Mouse (Mus musculus) cerebellum, adult (tissue): Measurements from ENCODE around the gene Bhlhe40.

Experiments
- ATAC-seq: cut with Nextera tagmentation; 2 replicates; pipeline ENCODE4 v1.9.2; 2017; ENCODE audit warnings: mild to moderate bottlenecking, moderate library complexity, mixed read lengths; ENCODE audit not compliant: insufficient number of reproducible peaks, low FRiP score, low TSS enrichment

Bhlhe40 gene

DNA sequence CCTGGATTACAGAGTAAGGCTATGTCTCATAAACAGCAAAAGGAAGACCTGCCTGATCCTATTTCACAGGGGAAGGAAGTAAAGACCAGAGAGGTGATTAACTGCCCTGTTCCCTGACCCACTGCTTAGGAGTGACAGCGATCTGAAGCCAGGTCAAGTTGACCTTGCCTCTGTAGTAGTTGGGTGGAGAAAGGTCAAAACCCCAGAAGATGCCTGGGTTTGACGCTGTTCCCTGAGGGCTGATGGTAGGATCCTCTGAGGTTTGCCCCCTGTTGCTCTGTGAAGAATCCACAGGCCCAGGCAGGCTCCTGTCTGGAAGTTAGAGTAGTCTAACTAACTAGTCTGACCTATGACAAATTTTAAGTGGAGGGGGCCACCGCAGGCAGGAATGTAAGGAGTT lies 26.5 kb downstream of the Bhlhe40 start:
- ATAC-seq = no peak

- ATAC-seq = no peak
Observed at GRCm38 (mm10) chr6:108688344-108688743, 27.9 kb downstream of the Bhlhe40 start.

DNA sequence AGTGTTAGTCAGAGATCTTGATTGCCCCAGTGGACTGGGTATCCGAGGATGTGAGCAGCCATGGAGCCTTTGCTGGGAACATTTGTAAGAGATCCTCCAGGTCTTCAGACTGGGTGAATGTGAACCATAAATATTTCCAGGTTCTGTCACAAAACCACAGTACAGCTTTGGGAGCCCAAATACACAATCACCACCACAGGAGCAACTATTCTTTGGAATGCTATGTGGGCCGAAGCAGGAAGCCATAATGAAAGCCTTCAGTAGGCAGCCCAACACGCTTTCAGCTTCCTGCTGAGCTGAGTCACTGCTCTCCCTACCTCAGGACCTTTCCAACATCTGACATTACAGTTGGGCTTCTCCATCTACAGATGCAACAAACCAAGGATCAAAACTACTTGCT lies 32.6 kb downstream of the Bhlhe40 start:
- ATAC-seq = no peak

DNA sequence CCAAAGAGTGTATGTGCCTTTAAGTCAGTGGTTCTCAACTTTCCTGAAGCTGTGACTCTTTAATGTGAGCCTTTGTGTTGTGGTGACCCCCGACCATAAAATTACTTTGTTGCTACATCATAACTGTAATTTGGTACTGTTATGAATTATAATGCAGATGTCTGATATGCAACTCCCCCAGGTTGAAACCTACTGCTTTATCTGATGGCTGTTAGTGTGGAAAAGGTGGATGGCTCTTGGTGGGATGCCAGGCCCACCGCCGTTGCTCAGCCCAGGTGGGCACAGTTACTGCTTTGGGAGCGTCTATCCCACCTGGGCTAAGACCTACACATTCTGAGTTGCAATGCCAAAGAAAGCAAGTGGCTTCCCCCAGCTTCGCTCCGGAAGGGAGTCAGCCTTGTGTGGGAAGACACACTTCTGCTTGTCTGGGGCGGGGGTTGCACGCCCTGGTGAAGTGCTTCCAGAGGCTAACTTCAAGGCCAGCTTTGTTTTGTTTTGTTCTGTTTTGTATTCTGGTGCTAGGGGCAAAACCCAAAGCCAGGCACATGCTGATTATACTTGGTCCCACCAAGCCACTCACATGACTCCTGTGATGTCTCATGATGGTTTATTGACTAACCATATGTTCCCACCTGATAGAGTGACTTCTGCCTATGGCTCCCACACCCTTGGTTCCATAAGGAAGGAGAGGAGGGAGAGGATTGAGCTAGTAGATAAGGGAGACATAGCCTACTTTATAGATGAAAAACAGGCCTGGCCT lies 34.7 kb downstream of the Bhlhe40 start:
- ATAC-seq = no peak

DNA sequence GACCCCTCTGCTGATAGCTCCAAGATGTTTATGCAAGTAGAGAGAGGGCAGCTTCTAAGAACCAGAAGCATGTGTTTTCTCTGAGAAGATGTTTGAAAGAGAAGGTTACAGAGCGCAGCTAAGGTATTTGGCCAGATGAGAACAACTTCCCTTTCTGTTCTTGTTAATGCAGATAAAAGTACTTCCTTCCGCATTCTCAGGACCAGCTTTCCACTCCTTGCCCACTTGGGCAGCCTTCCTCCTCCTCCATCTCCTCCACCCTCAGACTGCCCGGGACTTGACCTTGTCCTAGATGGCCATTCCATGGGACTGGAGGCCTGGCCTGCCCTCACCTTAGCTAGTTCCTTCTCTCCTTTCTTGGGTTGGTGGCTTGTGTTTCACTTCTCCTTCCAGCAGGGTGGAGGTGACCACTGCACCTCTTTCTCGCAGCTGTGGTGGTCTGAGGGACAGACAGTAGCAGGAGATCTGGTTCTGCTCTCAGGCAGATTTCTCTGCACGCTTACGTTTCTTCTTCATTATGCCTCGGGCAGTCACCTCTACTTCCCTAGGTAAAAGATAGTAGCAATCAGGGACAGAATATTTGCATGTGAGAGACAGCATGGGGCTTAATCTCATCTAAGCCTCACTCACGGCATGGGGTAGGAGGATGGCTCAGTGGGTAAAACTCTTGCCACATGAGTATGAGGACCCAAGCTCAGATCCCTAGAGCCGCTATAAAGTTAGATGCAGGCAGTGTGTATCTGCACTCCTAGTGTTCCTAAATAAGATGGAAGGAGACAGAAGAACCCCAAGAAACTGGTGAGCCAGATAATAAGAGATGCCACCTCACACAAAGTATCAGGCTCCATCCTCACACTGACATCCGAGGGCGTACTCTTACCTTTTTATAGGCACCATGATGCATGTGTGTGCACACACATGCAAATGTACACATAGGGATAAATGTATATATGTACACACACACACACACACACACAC lies 35.7 kb downstream of the Bhlhe40 start:
- no peak for ATAC-seq

GRCm38 (mm10) chr6:108696822-108697202 lies 36.4 kb downstream of the Bhlhe40 start:
- ATAC-seq = no peak

DNA sequence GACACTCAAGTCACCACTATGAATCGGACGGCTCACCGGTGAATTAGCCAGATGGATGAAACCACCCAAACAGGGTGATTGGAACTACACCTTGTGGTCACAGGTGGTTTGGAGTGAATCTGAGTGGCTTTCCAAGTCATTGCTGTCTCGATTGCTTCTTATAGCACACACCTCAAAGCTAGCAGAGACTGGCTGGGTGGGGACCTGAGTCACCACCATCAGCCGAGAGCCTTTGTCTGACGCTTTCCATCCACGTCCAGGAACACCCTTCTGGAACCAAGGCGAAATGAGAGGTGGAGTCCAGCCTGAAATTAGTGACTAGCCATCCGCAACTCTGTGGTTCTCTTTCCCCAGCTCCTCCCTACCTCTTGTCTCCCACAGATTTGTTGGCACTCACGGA lies 36.9 kb downstream of the Bhlhe40 start:
- ATAC-seq = no peak

DNA sequence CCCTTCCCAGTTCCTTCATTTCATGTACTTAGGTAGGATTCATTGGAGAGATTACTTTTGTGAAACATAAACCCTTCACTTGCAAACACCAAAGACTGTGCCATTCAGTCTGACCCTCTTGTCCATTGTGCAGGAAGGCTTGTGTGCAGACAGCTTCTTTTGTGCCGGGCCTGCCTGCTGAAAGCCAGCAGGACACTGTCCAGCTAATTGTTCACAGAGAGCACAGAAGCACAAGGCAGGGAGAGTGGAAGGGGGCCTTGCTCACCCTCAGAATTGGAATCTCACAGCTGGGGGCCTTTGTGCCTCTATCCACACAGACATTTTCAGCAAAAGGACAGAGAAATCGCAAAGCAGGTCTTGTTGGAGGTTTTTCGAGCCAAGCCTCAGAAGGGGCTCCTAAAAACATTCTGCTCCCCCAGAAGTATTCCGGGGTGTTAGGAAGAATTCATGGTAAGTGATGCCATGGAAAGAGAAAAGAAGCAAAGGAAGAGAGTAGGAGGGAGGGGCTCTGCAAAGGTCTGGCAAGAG lies 38.0 kb downstream of the Bhlhe40 start:
- no peak for ATAC-seq

DNA sequence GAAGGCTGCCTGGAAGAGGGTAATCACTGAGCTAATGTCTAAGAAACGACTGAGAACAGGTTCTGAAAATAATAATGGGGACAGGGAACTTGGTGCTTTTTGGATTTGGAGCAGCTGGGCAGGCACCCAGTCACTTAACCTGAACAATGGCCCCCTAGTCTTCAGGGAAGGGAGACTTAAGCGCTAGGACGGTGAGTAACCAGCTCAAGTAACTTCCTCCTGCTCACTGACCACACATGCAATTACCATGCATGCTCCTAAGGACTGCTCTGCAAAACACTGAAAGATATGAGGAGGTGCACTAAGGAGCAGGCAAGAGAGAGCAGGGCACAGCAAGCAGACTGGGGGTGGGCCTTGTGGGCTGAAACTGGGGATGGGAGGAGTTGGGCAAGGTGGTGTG lies 39.2 kb downstream of the Bhlhe40 start:
- no peak for ATAC-seq

DNA sequence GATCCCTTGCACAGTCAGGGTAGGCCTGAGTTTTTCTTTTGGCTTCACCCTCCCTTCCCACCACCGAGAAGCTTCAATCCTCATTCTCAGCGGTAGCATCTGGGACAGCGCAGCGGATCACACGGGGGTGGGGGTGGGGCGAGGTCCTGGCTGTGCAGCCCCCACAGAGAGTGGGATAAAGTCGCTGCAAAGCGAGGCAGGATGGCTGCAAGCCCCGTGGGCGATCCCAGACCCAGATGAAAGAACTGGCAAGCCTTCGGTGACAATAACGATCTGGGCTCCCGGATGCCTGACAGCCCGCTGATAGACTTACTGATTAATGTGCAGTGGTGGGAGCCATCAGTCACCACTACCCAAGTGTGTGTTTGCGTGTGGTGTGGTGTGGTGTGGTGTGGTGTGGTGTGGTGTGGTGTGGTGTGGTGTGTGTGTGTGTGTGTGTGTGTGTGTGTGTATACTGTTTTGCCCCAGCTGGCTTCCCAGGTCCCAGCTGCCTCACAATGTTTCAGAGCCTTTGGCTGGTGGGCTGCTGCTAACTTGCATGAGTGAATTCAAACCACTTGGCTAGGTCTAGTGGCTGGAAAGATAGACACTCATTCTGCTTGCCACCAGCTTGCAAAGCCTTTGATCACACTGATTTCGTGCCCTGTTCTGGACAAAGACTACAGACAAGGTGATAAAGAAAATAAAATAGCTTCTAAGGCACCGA lies 40.4 kb downstream of the Bhlhe40 start:
- ATAC-seq = no peak

DNA sequence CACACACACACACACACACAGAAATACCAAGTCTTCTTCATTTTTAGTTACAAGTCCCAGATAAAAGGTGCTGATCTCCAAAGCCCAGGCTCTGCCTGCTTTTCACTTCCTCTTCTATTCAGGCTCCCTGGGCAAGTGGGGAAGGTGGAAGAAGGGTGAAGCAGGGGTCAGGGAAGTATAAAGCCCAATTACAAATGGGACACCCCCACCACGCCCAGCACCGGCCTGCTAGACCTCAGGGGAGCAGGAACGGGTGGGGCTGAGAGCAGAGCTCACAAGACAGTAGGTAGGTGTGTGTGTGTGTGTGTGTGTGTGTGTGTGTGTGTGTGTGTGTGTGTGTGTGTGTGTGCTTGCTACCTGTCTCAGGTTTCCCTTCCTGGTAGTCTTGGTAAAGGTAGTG lies 42.2 kb downstream of the Bhlhe40 start:
- no peak for ATAC-seq

DNA sequence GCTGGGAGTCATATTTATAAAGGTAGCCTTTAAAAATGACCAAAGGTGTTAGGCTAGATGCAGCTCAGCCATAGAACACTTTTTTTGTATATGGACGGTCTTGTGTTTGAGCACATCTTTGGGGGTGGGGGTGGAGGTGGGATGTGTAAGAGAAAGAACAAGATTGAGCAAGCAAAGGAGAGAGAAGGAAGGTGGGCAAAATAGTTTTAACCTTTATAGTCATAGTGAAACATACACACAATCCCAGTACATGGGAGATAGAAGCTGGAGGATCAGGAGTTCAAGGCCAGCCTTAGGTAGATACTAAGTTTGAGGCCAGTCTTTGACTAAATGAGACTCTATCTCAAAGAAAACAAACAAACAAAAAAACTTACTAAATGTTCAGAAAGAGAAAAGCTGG lies 42.7 kb downstream of the Bhlhe40 start:
- ATAC-seq = no peak

DNA sequence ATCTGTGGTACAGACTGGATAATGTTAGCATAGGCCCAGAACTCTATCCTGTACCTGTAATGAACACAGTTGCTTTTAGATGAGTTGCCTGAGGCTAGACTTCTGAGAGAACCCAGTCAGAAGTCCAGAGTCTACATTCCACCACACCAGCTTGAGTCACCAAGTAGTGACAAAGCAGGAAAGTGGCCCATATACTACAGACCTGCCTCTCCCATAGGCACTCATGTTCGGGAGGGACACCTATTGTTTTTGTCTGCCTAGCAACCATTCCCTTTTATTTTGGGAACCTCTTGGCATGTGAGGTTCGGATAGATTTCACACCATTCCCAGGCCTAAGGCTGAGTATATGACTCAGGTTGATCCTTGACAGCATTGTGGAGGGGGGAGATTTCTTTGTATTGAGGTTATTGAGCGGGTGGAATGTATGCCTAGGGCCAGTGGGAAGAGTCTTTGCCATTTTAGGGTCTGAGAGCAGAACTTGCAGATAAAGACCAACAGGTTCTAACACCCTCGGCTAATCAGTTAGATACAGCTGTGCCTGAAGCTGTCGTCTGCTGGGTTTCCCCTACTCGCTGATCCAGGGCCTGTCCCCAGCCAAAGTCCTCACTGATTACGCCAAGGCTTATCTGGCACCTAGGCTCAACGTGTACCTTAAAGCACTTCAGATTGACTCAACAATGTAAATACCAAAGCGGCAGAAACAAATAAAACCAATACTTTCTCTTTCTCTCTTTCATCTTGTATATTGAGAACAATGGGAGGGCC lies 44.1 kb downstream of the Bhlhe40 start:
- no peak for ATAC-seq

GRCm38 (mm10) chr6:108705957-108706356 lies 45.5 kb downstream of the Bhlhe40 start:
- ATAC-seq = peak; percentile 82

DNA sequence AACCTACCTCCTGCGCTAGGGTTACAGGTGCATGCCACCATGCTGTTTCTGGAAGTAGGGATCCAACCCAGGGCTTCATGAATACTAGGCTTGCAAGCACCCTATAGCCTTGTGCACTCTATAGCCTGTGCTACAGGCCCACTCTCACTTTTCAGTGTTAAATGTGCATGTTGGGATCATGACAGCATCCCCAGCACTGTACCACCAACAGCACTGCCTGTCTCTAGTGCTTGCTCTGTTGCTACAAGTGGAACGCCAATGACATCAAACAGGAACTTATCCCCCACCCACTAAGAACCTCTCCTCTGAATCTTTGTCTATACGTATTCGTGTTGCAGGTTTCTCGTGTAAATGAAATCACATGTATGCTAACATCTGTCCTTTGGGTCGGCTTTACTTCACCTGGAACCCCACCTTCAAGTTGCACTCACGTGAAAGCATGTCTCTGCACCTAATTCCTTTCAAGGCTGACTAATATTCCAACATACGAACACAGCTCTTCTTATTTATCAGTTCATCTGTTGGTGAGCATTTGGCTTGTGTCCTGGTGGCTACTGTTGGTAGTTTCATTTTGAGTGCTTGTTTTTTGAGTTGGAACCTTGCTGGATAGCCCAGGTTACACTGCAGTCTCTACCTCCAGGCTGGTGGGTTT lies 46.7 kb downstream of the Bhlhe40 start:
- no peak for ATAC-seq

DNA sequence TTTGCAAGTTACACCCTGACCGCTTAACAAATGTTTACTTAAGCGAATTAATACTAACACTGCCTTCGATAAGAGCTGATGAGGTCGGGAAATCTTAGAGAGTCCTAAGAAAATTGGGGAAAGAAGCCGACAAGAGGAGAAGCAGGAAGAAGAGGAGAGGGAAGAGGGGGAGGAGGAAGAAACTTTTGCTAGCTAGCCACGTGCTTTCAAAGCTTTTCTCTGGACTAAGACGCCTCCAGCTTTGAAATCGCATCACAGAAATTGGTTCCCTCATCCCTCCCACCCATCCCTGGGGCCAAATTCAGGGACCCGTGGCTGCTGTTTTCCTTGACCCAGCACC lies 48.7 kb downstream of the Bhlhe40 start:
- no peak for ATAC-seq

DNA sequence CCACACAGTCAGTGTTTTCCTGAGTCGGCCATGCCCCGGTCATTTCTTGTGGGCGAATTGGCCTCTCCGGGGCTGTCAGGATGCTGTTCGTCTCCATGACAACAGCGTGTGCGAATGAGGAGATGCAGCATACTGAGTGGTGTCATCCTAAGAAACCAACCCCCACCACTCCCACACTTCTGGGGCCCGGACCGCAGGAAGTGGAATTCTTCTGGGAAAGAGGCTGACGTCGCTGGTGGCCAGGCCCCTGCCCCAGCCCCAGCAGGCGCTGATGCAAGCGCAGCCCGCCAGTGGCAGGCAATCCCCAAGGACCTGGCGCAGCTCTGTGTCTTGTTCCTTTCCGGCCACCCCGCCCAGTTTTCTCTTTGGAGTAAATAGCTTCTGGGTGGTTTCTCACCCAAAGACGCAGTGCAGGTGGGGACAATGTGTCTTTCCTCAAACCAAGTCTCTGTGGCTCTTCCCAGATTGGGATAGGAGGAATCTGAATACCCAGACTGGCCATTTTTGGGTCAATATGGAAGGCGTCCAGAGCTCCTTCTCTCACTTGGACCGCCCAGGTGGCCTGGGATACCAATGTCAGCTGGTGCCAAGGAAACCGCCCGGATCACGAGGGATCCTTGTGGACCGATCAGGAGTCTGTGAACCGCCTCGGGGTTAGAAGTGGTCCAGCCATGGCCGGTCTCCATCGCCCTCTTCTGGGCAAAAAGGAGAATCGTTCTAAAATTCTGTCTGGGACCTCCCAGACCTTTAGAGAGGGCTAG lies 49.2 kb downstream of the Bhlhe40 start:
- peak; percentile 87 for ATAC-seq

DNA sequence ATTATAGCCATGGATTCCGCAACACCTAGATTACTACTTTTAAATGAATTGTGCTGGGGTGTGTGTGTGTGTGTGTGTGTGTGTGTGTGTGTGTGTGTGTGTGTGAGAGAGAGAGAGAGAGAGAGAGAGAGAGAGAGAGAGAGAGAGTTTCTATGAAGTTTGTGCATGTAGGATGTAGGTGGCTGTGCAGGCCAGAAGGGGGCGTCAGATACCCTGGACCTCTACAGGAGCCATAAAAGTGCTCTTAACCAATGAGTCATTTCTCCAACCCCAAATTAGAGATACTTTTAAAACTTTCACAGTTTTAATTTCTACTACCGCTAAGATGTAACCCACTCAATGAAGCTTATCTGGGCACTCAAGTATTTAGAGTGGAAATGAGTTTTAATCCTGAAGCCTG lies 50.2 kb downstream of the Bhlhe40 start:
- no peak for ATAC-seq
